Mouse (Mus musculus) lung, adult 2 months (tissue): ENCODE results near the gene Atxn7. TPM values are rescaled to one million over a fixed set of nuclear protein-coding genes. Genes with fewer than 3 reads are reported as not detected.
A peak's percentile ranks its signal among the peaks of the same experiment; 100 is the strongest.

Experiments used
- DNase-seq: peaks from one replicate; pipeline ENCODE4 v3.0.0; 2022
- H3K4me1 ChIP-seq: fragments of 200-500 bp; 2 replicates; pipeline ENCODE4 v1.6.1; 2011; ENCODE audit warnings: low read length; ENCODE audit not compliant: control insufficient read depth, insufficient read depth
- H3K4me3 ChIP-seq: fragments of 200-500 bp; replicated peaks from 2 replicates; pipeline ENCODE3; 2011; ENCODE audit warnings: low read depth, mild to moderate bottlenecking, control low read depth, low read length; ENCODE audit errors: extremely low read depth
- CTCF ChIP-seq: fragments of 200-500 bp; IDR thresholded peaks from 2 replicates; pipeline ENCODE4 v1.5.1; 2011; ENCODE audit warnings: mild to moderate bottlenecking, low read length, control low read depth; ENCODE audit not compliant: insufficient read depth
- POLR2A ChIP-seq: fragments of 200-500 bp; IDR thresholded peaks from 2 replicates; pipeline ENCODE4 v1.6.1; 2011; ENCODE audit warnings: low read depth, mild to moderate bottlenecking, control low read depth, low read length, borderline replicate concordance; ENCODE audit errors: extremely low read depth
- WGBS: fragments of 180-500 bp; shearing (Covaris S2); methylation state at CpG from one replicate; pipeline ENCODE4 v1.1.7; 2018; 5-methylcytosine and 5-hydroxymethylcytosine counted together
- polyA plus RNA-seq: library from polyadenylated mRNA; depleted of rRNA; stranded (reverse); fragments of >200 nt; gene quantifications from 2 replicates; pipeline ENCODE4 v1.2.3, GENCODE M21; 2012; rRNA removed

Gene Atxn7
- polyA plus RNA-seq, 1 experiment, result 39.4 TPM

DNA sequence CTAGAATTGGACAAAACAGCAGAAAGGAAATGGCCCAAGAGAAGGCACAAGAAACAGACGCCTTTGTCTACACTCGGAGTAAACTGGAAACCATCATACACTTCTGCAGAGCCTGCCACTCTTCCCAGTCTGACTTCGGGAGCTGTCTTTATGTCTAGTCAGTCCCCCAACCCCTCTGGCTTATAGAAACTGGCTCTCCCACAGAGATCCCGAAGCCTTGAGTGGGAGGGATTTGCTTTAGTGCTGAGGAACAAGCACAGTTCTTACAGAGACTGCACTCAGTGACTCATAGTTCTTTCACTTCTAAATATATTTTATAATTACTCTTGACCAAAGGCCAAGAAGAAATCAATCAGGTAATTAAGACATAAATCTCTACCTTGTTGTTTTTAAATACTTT is 149.5 kb downstream of the Atxn7 start:
- H3K4me1 ChIP-seq, result no peaks in the 10 kb centered on the region
- WGBS, result 73% methylated on average over 4 of the region's 4 CpGs
- no peak overlapping the region for H3K4me3 ChIP-seq
- no peak for DNase-seq
- no peak for TF ChIP-seq CTCF
- TF ChIP-seq POLR2A, result no peak

DNA sequence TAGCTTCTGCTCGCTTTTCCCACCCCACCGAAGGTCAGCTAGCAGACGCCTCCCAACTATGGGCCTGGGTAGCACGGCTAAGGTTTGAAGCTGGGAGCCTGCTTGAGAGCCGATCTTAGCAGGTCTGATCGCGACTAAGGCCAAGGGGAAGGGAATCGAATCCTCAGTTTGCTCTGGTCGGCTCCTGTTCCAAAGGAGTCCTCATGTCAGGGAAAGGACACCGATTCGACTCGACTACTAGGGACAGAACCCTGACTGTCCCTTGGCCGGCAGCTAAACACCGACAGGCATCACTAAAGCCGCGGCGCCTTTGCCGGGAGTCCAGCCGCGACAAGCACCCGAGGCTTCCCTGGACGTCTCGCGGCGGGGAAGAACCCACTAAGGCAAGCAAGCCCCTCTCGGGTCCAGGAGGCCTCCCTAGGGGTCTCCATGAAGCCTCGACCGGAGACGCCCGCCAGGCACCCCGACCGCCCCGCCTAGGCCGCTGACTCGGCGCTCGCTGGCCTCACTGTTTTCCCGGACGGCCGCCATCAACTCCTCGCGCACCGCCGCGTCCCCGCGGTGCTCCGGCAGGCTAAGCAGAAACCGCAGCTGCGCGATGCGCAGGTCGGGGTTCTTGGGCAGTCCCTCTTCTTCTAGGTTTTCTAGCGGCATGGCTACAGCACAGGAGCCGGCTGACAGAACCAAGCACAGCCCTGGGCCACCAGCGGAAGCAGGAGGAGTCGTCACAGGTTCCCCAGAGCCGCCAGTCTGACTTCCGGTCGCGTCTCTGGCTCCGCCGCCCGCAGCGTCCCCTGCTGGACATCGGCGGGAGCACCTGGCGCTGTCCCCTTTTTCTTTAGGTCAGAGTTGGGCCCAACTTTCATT is 159.2 kb downstream of the Atxn7 start, which contains the start of gene Psmd6:
Gene Psmd6 (minus strand): TSS at position 755 of the 867 bp plus-strand sequence.
- peak; percentile 91 for DNase-seq
- Histone ChIP-seq H3K4me1 (peaks cover 7% of the 10 kb centered on the region), H3K4me3 (peak within 1 kb of the TSS; percentile 94)
- WGBS, result under 1% methylated on average over 68 of the region's 68 CpGs
- TF ChIP-seq CTCF (peak; percentile 83), POLR2A (peak; percentile 65; the same call in 1 of the 2 replicates)

Other genes starting within 250 kb of the Atxn7 start
- 1.8 and 2.1 TPM in 2 replicates for gene Gm281, start 47.0 kb upstream of the Atxn7 start, polyA plus RNA-seq
- 9.2 and 13.3 TPM in 2 replicates for gene Thoc7, start 412 bp downstream of the Atxn7 start, polyA plus RNA-seq
- gene Psmd6, start 159.5 kb downstream of the Atxn7 start, polyA plus RNA-seq, result 18.1 and 23.1 TPM in 2 replicates
- gene Olfr720, start 225.4 kb downstream of the Atxn7 start, polyA plus RNA-seq, result not detected in 2 replicates